Mouse (Mus musculus) erythroblast, embryonic 14.5 days (primary cell): ENCODE results near the gene 6030468B19Rik. TPM values are rescaled to one million over a fixed set of nuclear protein-coding genes. Genes with fewer than 3 reads are reported as not detected.

Source experiments
- H3K27me3 ChIP-seq: 2 replicates; pipeline ENCODE4 v1.6.1; 2012; ENCODE audit warnings: inconsistent platforms; ENCODE audit not compliant: control insufficient read depth
- H3K36me3 ChIP-seq: 2 replicates; pipeline ENCODE4 v1.6.1; 2012; ENCODE audit warnings: mild to moderate bottlenecking, inconsistent platforms; ENCODE audit not compliant: control insufficient read depth
- H3K4me1 ChIP-seq: 2 replicates; pipeline ENCODE4 v1.6.1; 2012; ENCODE audit warnings: inconsistent platforms; ENCODE audit not compliant: control insufficient read depth
- H3K4me3 ChIP-seq: replicated peaks from 2 replicates; pipeline ENCODE3; 2012; ENCODE audit warnings: moderate library complexity, mild to moderate bottlenecking, inconsistent platforms
- H3K9me3 ChIP-seq: 2 replicates; pipeline ENCODE4 v1.6.1; 2012; ENCODE audit warnings: low read length, inconsistent platforms, mixed read lengths; ENCODE audit not compliant: control insufficient read depth
- GATA1 ChIP-seq: IDR thresholded peaks from 2 replicates; pipeline ENCODE4 v1.6.1; 2012; ENCODE audit warnings: low read length, inconsistent platforms, mixed read lengths
- TAL1 ChIP-seq: IDR thresholded peaks from 3 replicates; pipeline ENCODE4 v1.6.1; 2012; ENCODE audit warnings: low read length, inconsistent platforms, mixed read lengths
- polyA plus RNA-seq: library from polyadenylated mRNA; stranded (reverse); fragments of >175 nt; gene quantifications from 2 replicates; pipeline ENCODE4 v1.2.3, GENCODE M21; 2012

Gene 6030468B19Rik
- polyA plus RNA-seq, 1 experiment: 202 TPM

- Histone ChIP-seq H3K36me3 (peaks cover 86% of the 10 kb centered on the region), H3K4me3 (no peak overlapping the region), H3K4me1 (peaks cover 19% of the 10 kb centered on the region), H3K27me3 (no peaks in the 10 kb centered on the region), H3K9me3 (no peaks in the 10 kb centered on the region)
- TF ChIP-seq GATA1 (no peak), TAL1 (no peak)
Measured at GRCm38 (mm10) chr11:117765361-117765760, 32.1 kb upstream of the 6030468B19Rik start.

DNA sequence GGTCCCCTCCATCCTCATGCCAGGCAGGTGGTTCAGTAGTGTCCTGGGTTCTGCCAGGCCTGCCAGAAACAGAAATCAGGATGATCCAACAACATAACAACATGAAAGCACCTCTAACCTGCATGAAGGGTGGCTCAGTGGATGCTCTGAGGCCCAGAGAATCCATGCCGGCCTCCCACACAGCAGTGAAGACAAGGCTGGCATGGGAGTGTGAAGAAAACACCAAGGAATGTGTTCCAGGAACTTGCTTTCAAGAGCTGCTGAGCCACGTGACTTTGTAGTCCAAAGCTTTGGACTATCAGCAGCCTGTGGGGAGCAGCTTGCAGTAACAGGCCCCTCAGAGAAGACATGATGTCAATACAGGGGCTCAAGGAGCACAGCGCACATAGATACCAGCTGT, 31.2 kb upstream of the 6030468B19Rik start:
- Histone ChIP-seq H3K4me1 (peaks cover 19% of the 10 kb centered on the region), H3K9me3 (no peaks in the 10 kb centered on the region), H3K27me3 (no peaks in the 10 kb centered on the region), H3K4me3 (no peak overlapping the region), H3K36me3 (peaks cover 87% of the 10 kb centered on the region)
- TF ChIP-seq GATA1 (no peak), TAL1 (no peak)

DNA sequence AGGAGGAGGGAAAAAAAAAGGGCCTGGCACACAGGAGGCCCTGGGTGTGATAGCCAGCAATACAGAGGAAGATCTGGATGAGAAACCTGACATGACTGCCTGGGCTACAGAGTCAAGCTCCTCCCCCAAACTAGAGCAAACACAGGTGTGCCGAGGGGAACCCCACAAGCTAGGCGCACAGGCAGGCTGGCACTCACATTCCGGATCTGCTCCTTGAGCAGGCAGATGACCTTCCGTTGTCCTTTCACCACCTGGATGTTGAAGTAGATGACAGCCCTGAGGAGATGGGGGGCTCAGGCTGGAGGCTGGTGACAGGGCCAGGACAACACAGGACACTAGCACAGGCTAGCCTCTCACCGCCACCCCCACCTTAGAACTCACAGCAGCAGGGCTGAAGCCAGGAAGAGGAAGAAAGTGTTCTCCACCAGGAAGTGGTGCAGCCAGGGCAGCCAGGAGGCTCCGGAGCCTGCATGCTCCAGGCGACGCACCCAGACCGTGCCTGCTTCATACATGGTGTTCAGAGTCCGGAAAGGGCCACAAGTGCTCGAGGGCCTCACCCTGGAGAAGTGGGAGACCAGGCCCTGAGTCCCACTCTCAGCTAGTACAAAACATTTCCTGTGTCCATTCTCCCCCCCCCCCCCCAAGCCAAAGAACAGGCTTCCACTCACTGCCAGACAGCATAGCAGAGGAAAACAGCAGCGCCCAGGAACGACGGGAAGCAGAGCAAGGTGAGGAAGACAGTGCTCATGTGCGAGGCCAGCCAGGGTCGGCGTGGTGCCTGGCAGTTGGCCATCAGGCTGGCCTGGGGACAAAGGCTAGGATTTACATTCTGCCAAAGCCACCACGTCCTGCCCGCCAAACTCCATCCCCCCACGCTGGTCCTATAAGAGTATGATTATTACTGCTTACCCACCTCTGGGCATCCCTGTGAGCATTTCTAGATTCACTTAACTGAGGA, 28.5 kb upstream of the 6030468B19Rik start:
- Histone ChIP-seq H3K36me3 (peaks cover 100% of the 10 kb centered on the region), H3K4me3 (no peak overlapping the region), H3K9me3 (no peaks in the 10 kb centered on the region), H3K27me3 (no peaks in the 10 kb centered on the region), H3K4me1 (peaks cover 29% of the 10 kb centered on the region)
- no peak for TF ChIP-seq TAL1
- no peak for TF ChIP-seq GATA1

DNA sequence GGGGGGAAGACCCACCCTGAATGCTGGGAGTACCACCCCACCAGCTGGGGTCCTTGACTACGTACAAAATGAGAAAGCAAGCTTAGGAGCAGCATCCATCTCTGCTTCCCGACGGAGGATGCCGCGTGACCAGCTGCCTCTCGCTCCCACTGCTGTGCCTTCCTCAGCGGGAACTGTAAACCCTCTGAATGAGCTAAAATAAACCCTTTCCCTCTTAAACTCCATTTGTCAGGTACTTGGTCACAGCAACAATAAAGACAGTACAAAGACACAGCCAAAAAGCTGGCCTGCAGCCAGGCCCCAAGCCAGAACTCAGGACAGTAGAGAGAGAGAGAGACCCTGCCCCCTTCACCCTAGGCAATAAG, 27.8 kb upstream of the 6030468B19Rik start:
- peaks cover 30% of the 10 kb centered on the region for H3K4me1 ChIP-seq
- H3K27me3 ChIP-seq: no peaks in the 10 kb centered on the region
- H3K9me3 ChIP-seq: no peaks in the 10 kb centered on the region
- H3K36me3 ChIP-seq: peaks cover 100% of the 10 kb centered on the region
- TF ChIP-seq GATA1 (no peak), TAL1 (no peak)
- no peak overlapping the region for H3K4me3 ChIP-seq

DNA sequence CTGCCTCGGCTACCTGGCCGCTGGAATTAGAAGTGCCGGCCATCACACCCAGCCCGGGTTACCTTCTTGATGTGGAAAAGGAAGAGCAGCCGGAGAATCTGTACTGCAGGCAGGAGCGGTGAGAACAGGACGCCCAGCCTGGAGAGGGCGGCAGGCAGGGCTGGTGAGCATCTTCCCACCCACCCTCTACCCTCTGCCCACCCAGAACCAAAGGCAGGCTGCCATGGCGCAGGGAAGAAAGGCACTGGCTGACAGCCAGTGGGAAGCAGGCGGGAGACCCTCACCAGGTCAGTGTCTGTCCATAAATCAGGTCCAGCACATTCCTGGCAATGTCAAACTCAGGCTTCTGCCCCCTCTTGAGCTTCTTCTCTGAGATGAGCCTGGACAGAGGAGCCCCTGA, 27.1 kb upstream of the 6030468B19Rik start:
- peaks cover 27% of the 10 kb centered on the region for H3K4me1 ChIP-seq
- no peaks in the 10 kb centered on the region for H3K9me3 ChIP-seq
- H3K36me3 ChIP-seq: peaks cover 100% of the 10 kb centered on the region
- no peak for TF ChIP-seq TAL1
- TF ChIP-seq GATA1: no peak
- H3K27me3 ChIP-seq: no peaks in the 10 kb centered on the region
- no peak overlapping the region for H3K4me3 ChIP-seq

DNA sequence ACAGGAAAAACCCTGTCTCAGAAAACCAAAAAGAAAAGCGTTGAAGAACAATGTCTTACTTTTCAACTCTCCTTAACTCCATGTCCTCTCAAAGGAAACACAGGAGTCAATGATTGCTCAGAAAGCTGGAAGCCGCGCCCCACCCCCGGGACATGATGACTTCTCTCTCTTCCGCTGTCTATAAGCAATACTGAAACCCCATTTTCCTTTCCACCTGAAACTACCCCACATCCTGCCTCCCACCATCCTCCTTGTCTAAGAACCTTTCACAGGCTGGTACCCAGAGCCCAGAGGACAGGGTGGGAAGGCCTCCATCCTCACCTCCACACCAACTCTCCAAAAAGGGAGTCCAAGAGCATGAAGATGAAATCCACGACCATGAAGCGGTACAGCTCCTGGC, 25.1 kb upstream of the 6030468B19Rik start:
- TF ChIP-seq GATA1: no peak
- no peak for TF ChIP-seq TAL1
- H3K36me3 ChIP-seq: peaks cover 100% of the 10 kb centered on the region
- H3K4me3 ChIP-seq: no peak overlapping the region
- H3K27me3 ChIP-seq: no peaks in the 10 kb centered on the region
- peaks cover 43% of the 10 kb centered on the region for H3K4me1 ChIP-seq
- no peaks in the 10 kb centered on the region for H3K9me3 ChIP-seq

DNA sequence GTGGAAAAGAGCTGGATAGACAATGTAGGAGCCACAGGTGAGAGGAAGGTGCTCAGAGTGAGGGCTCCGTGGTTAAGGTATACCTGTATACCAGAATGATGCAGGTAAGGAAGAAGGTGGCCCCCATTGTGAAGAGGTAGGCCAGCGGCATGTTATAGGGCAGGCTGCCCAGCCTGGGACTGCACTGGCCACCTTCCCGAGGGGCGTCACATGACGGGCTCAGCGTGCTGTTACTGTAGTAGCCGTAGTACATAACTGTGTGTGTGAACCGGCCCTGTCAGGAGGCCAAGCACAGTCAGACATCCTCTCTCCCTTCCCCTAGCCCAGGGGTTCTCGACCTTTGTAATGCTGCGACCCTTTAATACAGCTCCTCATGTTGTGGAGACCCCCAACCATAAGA, 22.5 kb upstream of the 6030468B19Rik start:
- Histone ChIP-seq H3K27me3 (no peaks in the 10 kb centered on the region), H3K36me3 (peaks cover 99% of the 10 kb centered on the region), H3K4me3 (no peak overlapping the region), H3K9me3 (no peaks in the 10 kb centered on the region), H3K4me1 (peaks cover 53% of the 10 kb centered on the region)
- no peak for TF ChIP-seq TAL1
- TF ChIP-seq GATA1: no peak

DNA sequence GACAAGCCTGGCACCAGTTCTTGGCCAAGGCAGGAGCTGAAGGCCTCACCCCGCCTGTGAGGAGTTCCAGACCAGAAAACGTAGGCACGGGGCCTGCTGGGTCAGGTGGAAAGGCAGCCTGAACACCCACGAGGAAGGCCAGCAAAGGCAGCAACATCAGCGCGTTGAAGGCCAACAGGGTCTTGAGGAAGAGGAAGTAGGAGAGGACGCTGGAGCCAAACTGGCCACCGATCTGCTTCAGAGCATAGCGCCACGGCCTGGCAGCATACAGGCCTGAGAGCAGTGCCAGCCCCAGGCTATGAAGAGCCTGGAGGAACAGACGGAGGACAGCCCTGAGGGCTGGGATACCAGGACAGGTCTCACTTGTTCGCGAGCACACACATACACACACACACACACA, 21.9 kb upstream of the 6030468B19Rik start:
- TF ChIP-seq TAL1 (no peak), GATA1 (no peak)
- Histone ChIP-seq H3K4me1 (peaks cover 56% of the 10 kb centered on the region), H3K4me3 (no peak overlapping the region), H3K27me3 (no peaks in the 10 kb centered on the region), H3K36me3 (peaks cover 93% of the 10 kb centered on the region), H3K9me3 (no peaks in the 10 kb centered on the region)

GRCm38 (mm10) chr11:117776085-117776792, 21.2 kb upstream of the 6030468B19Rik start:
- no peak overlapping the region for H3K4me3 ChIP-seq
- H3K27me3 ChIP-seq: no peaks in the 10 kb centered on the region
- peaks cover 86% of the 10 kb centered on the region for H3K36me3 ChIP-seq
- TF ChIP-seq TAL1: no peak
- TF ChIP-seq GATA1: no peak
- H3K4me1 ChIP-seq: peaks cover 63% of the 10 kb centered on the region
- no peaks in the 10 kb centered on the region for H3K9me3 ChIP-seq
